Mouse (Mus musculus): Measurements from ENCODE around the gene Prrc2b.

The Prrc2b gene

DNA sequence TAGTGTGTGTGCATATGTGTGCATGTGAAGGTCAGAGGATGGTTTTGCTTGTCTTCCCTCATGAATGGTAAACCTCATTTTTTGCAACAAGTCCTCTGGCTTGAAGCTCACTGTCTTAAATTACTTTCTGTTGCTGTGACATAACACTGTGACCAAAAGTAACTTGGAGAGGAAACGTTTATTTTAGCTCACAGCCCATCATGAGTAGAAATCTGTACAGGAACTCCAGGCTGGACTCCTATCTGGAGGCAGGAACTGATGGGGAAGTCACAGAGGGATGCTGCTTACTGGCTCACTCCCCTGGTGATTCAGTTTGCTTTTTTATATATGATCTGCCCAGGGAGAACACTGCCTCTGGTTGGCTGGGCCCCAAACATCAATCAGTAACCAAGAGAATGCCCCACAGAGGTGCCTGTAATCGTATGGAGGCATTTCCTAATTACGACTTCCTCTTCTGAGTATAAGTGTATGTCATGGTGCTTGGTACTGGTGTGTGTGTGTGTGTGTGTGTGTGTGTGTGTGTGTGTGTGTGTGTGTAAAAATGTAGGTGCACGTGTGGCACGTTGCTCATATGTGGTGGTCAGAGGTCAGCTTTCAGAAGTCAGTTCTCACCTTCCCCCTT lies 38.3 kb downstream of the Prrc2b start:
- DNase-seq: no peak

GRCm38 (mm10) chr2:32190620-32191019 lies 39.7 kb downstream of the Prrc2b start:
- no peak for DNase-seq

GRCm38 (mm10) chr2:32191872-32192507 lies 41.1 kb downstream of the Prrc2b start:
- DNase-seq: peak; percentile 54

- no peak for DNase-seq
Observed at GRCm38 (mm10) chr2:32198977-32199376, 48.1 kb downstream of the Prrc2b start.

GRCm38 (mm10) chr2:32200033-32200432 lies 49.2 kb downstream of the Prrc2b start:
- no peak for DNase-seq

- DNase-seq: no peak
Observed at GRCm38 (mm10) chr2:32200712-32201111, 49.8 kb downstream of the Prrc2b start.

- no peak for DNase-seq
Observed at GRCm38 (mm10) chr2:32201527-32201926, 50.6 kb downstream of the Prrc2b start.

DNA sequence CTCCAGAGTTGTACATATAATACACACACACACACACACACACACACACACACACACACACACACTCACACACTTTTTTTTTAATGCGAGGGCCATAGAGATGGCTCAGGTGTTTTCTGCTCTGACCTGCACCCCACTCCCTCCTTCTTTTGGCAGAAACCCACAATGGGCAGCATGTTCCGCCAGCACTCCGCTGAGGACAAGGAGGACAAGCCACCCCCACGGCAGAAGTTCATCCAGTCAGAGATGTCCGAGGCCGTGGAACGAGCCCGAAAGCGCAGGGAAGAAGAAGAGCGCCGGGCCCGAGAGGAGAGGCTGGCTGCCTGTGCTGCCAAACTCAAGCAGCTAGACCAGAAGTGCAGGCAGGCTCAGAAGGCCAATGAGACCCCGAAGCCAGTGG lies 53.0 kb downstream of the Prrc2b start:
- no peak for DNase-seq

- DNase-seq: peak; percentile 66
Observed at GRCm38 (mm10) chr2:32207682-32208081, 56.8 kb downstream of the Prrc2b start.

DNA sequence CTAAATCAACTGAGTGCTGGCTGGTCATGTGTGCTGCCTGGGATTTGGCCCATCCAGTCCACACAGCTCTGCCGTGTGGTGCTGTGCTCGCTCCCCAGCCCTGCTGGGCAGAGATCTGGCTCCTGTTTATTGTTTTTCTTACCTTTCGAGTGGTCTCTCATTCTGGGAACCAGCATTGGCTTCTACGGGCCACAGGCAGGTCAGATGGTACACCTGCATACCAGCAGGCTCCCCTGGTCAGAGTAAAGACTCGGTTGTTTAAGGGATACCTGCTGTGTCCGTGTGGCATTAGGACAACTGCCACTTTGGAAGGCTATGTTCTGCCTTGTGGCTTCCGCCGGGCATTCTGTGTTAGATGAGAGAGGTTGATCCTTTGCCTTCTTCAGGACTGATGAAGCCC lies 60.8 kb downstream of the Prrc2b start:
- no peak for DNase-seq

DNA sequence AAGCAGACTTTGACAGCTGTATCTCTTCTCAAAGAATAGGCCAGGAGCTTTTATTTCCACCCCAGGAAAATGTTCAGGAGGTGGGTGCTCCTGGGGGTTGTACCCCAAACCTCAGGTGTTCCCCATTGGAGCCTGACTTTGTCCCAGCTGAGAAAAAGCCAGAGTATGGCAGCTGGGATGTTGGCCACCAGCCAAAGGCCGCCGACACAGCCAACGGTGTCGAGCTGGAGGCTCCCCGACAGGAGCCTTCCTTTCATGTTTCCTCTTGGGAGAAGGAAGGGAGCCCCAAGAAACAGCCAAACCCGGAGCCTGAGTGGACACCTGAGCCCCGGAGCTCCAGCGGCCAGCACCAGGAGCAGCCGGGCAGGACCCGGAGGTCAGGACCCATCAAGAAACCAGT lies 62.1 kb downstream of the Prrc2b start:
- DNase-seq: no peak

DNA sequence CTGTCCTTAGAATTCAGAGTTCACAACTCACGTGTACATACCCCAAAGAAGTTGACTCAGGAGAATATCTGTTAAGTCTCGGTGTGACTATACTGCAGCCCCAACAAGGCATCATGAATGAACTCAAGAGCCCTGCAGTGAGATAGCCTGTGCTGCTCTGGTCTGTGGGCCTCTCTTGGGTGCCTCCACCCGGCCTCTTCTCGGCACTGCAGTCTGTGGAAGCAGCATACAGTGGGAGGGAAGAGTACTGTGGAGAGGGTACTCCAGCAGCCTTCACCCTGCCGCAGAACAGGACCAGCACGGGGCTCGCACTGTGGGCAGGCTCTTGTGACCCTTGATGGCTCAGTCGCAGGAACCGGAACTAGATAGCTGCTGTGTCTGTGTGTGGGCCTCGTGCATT lies 64.7 kb downstream of the Prrc2b start:
- DNase-seq: no peak

GRCm38 (mm10) chr2:32216506-32216905 lies 65.6 kb downstream of the Prrc2b start:
- DNase-seq: no peak

- no peak for DNase-seq
Observed at GRCm38 (mm10) chr2:32217656-32218055, 66.8 kb downstream of the Prrc2b start.

- DNase-seq: no peak
Observed at GRCm38 (mm10) chr2:32218113-32218512, 67.2 kb downstream of the Prrc2b start.

GRCm38 (mm10) chr2:32218541-32219334 lies 67.9 kb downstream of the Prrc2b start:
- DNase-seq: peak; percentile 86

DNA sequence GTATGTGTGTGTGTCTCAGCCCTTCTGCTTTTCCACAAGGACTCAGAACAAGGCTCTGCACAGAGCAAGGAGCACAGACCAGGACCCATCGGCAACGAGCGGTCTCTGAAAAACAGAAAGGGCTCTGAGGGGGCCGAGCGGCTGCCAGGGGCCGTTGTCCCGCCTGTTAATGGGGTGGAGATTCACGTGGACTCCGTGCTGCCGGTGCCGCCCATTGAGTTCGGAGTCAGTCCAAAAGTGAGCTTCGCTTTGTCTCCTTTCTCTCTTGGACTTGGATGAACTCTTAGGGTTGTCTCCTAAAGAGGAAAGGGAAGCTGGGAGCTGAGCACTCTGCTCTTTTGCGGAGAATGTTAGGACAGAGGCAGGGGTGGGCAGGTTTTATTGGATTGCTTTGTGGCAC lies 68.6 kb downstream of the Prrc2b start:
- DNase-seq: peak; percentile 59

DNA sequence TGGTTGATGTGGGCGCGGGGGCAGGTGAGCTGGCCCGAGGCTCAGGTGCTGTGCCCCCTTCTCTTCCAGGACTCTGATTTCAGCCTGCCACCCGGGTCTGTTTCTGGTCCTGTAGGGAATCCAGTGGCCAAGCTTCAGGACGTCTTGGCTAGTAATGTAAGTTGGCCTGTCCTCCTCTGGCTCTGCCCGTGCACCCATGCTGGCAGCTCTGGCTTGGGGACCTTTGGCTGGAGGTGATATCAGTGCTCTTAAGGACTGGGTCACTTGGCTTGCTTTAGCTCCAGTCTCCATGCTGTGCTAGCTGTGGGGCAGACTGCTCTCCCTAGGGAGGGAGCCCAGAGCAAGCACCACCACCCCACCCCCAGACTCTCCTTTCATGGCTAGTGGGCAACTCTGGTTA lies 69.1 kb downstream of the Prrc2b start:
- no peak for DNase-seq

- no peak for DNase-seq
Observed at GRCm38 (mm10) chr2:32220969-32221368, 70.1 kb downstream of the Prrc2b start.

- DNase-seq: no peak
Observed at GRCm38 (mm10) chr2:32221577-32221976, 70.7 kb downstream of the Prrc2b start.

GRCm38 (mm10) chr2:32222057-32222456 lies 71.2 kb downstream of the Prrc2b start:
- DNase-seq: no peak

- no peak for DNase-seq
Observed at GRCm38 (mm10) chr2:32235433-32235832, 84.6 kb downstream of the Prrc2b start.

DNA sequence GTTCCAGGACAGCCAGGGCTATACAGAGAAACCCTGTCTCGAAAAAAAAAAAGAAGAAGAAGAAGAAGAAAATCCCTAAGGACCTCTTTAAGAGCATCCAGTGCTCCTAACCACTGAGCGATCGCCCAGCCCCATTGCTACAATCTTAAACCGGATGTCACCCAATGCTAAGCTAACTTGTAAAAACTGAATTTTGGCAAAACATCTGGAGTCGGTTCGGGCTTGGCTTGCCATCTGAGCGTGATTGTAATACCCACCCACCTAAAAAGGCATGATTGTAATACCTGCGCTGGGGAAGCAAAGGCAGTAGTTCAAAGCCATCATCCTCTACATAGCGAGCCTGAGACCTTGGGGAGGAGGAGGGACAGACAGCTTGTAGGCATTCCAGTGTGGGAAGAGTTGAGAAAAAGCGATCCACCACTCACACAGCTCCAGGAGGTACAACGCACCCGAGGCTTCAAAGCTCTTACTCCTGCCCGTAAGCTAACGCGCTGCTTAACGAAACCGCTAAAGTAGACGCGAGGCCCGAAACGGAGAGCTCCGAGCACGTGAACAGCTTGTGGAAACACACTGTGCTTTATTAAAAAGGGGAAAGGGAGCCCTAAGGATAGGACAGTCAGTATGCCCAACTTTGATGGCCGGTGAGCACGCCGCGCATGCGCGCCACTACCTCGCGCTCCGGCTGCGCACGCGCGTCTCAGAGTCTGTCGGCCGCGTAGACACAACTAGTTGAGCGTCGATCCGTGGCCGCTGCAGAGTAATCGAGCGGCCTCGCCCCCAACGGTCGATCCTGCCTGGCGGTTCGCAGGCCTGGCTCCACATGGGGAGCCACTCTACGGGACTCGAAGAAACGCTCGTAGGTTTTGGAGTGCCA lies 85.2 kb downstream of the Prrc2b start, which contains the start of gene Pomt1:
Pomt1 (plus strand) TSS at position 705 of the 874 bp plus-strand sequence.
- DNase-seq: peak; percentile 90
